Mouse (Mus musculus) thymus, postnatal 0 days (tissue): ENCODE measurements around the gene Mrps6. TPM values are rescaled to one million over a fixed set of nuclear protein-coding genes. Genes with fewer than 3 reads are reported as not detected.

ENCODE experiments used
- DNase-seq: peaks from one replicate; pipeline ENCODE4 v3.0.0-alpha.2; 2015; ENCODE audit warnings: low spot score
- polyA plus RNA-seq: library from polyadenylated mRNA; unstranded; fragments of >200 nt; fragmentation: Nextera tagmentation; extraction: Ambion mirVana; gene quantifications from 2 replicates; pipeline ENCODE4 v1.2.1, GENCODE M21; 2015

Mrps6 gene
- polyA plus RNA-seq, 1 experiment from 2014 or later = 119 TPM

DNA sequence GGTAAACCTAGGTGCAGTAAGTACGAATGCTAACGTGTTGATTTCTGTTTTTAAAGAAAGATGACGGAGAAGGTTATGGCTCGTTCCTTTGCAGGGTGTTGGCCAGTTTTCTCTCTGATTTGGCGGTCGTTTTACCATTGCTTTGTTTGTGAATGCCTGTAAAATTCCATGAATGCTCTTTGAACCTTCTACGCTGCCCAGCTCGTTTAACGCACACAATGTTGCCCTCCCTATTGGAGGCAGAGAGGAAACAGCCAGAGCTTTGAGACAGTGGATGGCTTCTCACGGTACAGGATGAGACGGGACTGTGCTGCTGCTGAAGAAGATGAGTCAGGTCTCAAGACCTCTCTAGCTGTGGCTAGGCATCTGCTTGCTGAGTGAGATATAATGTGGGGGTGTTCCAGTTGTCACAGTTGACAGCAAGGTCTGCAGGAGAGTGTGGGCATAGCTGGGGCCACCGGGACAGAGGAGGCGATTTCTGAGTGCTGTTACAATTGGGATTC, 61.0 kb downstream of the Mrps6 start:
- no peak for DNase-seq

DNA sequence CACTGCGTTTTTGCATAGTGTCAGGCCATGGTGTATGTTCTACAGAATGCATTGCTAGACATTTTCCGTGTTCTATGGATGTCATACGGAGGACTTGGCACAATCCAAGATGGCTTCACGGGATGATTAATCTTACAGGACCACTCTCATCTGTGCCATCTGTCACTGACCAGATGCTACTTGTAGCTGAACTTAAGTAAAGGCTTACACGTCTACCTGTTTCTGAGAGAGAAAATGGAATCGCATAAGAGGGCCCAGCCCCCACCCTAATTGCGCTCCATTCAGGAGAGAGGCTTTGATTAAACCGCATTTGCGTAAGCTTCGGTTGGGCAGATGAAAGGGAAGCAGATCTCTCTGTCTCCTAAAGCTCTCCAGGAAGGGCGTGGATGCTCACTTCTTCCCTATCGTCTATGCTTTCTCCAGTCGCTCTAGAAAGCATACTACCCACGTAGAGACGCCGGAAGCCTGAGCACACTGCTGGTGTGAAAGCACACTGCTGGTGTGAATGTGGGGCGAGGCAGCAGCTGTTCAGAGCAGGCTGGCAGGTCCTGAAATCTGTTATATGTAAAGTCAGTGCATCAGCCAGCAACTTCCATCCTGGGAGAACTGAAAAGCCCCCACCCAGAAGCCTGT, 62.9 kb downstream of the Mrps6 start:
- DNase-seq = no peak

DNA sequence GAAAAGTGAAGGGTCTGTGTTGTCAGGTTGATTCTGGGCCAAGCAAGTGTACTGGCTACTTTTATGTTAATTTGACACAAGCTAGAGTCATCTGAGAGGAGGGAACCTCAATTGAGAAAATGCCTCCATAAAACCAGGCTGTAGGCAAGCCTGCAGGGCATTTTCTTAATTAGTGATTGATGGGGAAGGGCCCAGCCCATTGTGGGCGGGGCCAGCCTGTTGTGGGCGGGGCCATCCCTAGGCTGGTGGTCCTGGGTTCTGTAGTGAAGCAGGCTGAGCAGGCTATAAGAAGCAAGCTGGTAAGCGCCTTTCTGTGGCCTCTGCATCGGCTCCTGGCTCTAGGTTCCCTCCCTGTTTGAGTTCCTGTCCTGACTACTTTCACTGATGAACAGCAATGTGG, 69.2 kb downstream of the Mrps6 start:
- DNase-seq = no peak

DNA sequence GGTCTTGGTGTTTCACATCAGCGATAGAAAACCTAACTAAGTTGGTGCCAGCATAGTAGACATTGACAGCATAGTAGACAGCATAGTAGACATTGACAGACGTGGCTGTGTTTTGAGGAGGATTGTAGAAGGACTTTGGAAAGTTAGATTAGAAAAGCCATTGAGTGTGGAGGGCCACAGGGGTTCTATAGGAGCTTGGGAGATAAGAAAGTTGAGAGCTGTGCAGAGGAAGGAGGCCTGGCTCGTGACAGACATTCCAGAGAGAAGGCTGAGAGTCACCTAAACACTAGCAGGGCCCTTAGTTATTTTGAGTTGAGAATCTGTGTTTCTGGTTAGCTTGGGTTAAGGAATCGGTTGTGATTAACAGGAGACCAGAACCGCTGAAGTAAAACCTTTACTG, 69.6 kb downstream of the Mrps6 start:
- DNase-seq = no peak

DNA sequence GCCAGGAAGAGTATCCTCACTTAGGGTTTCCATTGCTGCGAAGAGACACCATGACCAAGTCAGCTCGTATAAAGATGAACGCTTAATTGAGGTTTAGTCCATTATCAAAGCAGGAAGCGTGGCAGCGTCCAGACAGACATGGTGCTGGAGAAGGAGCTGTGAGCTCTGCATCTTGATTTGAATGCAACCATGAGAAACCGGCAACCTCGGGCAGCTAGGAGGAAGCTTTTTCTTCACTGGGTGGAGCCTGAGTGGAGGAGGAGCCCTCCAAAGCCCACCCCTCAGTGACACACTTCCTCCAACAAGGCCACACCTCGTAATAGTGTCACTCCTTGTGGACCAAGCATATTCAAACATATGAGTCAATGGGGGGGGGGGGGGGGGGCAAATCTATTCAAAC, 71.8 kb downstream of the Mrps6 start:
- DNase-seq = no peak

DNA sequence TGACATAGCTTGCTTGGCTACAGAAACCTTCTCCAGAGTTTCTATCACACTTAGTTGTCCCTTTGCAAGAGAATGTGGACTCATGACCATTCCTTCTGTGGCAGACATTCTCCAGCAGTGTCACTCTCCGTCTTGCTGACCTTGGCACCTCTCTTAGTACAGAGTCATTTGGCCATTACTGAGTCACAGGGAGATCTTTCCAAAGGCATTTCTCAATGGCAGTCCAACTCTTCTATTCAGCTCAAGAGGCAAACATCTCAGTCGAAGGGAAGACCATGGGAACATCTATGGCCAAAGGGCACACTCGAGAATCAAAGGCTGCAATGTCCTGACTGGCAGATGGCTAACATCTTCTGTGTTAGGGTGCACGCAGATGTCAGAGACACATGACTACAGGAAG, 74.4 kb downstream of the Mrps6 start:
- DNase-seq = no peak

DNA sequence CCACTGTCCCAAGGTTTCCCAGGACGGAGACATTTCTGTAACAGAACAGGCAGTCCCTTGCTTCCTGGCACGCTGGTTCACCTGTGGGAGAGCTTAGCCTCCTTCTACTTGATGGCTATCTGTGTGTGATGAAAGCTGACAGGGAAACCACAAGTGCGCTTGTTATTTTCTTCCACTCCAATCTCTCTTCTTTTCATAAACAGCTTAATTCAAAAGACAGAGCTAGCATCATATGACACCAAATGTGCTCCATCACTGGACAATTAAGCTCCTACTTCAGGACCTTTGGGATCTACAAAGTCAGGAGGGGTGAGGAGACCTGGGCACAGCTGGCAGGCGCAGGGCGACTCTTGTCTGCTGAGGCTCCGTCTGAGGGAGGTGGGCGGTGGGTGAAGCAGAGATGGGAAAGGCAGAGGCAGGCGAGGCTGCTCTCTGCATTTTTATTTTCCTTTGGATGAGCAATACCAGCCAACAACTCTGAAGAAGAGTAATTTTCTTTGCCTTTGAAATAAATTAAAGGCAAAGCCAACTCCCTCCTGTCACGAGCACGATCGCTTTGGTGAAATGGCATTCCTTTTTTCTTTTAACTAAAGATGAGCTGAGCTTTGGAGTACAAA, 76.2 kb downstream of the Mrps6 start:
- DNase-seq = no peak

DNA sequence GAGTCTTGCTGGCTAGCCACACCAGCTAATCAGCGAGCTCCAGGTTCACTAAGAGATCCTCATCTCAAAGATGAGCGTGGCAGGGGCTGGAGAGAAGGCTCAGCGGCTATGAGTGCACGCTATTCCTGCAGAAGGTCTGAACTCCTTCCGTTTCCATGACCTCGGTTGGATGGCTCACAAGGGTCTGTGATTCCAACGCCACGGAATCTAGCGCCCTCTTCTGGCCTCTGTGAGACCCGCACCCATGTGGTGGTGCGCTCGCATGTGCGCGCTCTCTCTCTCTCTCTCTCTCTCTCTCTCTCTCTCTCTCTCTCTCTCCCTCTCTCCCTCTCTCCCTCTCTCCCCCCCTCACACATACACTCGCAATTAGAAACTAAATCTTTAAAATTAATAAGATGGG, 78.2 kb downstream of the Mrps6 start:
- DNase-seq = no peak

DNA sequence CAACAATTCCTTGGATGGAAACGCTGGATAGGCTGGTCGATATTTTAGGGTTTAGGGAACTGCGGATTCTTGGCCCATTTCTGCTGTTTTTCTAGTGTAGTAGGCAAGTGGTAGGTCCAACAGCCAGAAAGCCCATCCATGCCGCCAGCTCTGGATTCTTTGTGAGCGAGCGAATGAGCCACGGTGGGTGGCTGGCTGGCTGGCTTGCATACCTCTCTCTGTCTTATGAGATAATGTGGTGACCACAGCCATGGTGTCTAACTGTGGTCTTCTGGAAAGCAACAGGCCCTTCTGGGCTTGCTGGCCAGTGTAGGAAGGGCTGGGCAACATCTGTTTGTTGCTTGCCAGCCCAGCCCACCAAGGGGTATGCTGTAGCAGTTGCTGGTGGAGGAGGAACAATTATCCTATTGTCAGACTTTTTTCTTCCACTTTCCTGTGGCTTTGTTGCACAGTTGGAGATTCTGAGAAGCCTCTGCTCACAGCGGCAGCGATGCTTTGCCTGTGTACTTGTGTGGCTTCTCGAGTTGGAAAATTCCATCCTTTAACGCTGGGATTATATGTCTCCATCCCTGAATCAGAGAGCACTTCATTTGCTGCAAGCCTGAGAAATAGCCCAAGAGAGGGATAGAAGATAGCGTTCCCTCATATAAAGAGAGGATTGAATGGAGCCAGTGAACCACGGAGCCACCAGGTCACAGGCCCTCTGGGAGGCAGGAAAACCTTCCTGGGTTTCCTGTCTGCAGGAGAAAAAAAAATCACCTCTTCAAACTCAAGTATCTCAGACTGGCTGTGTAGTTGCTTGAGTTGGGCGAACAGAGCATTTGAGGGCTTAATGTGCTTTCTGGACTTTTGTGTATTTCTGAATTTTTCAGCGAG, 81.6 kb downstream of the Mrps6 start:
- no peak for DNase-seq

DNA sequence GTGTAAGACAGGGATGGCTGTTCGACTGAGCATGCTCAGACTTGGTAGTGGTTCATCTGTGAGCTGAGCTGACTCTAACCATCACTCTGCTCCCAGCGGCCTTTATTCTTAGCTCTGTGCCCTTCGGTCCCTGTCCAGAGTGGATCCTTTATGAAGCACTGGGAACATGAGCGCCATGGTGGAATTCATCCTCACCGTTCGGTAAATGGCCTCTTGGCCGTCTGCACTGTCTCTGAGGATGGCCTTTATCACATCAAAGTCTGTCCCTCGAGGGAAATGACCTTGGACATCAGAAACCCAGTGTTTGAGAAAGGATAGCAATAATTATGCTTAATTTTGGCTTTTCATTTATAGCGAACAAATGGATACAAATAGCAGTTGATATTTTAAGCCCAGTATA, 82.3 kb downstream of the Mrps6 start:
- no peak for DNase-seq

DNA sequence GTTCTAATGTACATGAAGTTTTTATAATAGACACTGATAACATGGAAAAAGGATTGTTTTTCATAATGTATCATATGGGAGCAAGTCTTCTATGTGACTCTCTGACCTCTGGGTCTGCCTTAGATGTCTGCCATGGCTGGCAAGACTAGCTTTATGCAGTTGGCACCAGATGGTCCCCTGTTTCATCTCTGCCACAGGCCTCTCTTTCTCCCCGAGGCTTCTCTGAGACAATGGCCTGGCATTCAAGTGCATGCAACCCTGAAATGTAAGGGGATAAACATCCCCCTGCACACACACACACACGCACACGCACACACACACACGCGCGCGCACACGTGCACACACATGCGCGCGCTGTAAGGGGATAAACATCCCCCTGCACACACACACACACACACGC, 83.0 kb downstream of the Mrps6 start:
- no peak for DNase-seq

DNA sequence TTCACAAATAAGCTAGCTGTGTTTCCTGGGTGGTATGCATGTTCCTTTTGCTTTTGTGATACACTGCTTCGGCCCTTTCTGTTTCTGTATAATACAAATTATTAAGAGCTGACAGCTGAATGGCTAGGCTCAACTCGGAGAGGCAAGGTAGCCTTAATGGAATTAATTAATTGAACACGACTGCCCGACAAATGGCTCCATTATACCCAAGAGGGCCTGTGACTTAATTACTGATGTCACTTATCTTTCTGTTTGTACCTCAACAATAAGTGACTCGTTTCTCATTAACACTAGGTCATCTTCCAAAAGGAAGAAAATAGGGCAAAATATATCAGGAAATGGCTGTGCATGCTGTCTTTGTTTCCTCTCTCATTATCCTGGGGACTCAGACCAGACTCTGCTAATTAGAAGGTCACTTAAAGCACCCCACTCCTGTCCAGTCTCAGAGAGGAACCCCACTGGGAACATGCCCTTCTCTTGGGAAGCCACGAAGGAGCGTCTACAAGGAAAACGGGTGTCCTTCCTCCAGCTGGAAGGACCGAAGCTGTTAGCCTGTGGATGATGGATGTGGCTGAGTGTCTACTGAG, 84.4 kb downstream of the Mrps6 start:
- DNase-seq = no peak

DNA sequence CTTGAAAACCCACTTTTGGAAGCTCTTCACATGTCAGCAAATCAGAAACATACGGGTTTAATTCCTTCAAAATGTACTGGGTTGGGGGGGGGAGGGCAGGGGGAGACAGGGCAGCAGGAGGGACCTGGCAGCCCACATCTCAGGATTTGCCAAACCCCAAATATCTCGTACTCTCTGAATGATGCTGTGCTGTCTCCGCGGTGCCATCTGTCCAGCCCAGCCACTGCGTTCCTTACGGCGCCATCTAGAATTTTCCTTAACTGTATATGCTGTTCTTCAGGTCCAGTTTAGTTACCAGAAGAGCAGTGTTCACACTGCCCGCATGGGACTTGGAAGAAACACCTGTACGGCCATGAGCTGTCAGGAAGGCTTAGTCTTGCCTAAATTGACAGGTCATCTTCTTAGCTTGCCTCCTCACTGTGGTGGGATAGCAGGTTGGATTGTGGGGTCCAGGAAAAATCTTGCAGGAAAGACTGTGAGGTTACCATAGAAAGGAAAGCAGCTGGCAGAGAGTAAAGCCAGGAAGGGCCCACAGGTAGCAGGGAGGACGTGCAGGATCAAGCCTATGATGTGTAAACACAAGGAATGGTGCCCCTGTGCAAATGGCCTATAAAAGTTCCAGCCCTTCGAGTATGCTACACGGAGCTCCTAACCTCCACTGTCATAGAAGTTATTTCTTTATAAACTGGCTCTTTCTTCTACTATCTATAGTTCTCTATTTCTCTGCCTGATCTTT, 89.7 kb downstream of the Mrps6 start:
- DNase-seq = no peak

DNA sequence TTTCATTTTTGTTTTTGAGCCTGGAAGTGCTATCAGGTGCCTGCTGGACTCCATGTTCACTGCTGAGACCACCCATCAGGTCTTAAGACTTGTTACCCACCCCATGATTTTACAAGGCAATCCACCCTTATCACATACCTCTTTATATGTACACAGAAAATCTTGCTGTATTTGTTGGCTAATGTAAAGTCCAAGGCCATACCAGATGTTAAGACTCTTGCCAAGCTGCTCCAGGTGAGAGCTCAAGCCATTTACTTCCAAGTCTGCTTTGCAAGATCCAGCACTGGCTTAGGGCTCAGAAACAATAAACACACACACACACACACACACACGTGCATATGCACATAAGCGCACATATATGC, 90.3 kb downstream of the Mrps6 start:
- no peak for DNase-seq

DNA sequence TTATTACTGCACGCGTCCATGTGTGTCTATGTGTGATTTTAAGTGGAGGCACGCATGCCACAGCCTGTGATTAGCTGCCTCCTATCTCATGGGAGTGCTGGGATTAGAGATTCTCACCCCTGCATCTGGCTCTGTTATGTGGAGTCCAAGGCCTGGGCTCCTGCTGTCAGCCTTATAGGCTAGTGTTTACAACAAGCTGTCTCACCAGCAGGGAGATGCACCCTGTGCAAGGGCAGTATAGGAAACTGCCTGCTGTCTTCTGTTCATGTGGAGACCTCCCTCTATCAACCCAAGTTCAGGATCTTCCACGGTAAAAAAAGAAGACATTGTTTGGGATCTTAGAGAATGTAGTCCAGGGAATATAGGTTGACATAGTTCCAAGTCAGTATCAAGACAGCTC, 92.9 kb downstream of the Mrps6 start:
- no peak for DNase-seq

DNA sequence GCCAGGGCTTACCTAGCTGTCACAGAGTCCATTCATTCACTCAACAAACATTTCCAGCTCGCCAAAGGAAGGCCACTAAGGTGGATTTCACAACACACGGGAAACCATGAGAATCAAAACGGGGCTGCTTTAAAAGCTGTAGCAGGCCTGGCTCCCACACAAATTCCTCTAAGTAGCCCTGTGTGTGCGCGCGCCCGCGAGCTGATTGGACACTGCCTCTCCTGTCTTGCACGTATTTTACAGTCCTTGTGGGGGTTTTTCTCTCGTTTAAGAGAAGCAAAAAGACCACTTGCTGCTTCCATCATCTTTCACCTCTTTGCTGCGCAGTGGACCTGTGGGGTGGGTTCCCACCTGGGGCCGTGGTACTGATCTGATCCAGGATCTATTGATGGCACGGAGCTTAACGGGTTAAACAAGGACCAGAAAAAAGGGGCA, 100.0 kb downstream of the Mrps6 start:
- DNase-seq = no peak

DNA sequence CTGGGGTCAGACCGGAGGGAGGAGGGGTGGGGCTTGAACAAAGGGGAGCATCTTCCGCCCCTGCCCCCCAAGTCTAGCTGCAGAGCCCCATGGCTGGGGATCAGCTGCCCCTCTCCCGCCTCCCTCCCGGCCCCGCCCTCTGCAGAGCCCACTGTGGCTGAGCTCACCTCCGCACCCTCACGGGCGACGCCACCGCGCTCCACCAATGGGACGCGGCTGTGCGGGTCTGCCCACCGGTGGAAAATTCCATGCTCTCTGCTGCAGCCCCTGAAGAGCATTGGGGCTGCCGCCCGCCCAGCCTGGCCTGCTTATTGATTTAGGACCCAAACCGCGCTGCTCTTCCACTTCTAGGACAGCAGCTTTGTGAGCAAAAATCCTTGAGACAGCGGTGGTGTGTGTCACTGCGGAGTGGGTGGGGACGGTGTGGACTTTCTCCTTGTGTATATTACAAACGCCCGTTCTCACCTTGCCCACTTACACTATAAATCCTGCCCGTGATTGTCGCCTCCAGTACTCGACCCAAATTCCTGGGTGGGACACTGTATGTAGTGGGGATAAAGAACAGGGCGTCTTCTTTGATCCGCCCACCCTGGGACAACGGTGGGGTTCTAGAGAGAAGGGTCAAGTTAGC, 100.5 kb downstream of the Mrps6 start:
- DNase-seq = peak; percentile 51

DNA sequence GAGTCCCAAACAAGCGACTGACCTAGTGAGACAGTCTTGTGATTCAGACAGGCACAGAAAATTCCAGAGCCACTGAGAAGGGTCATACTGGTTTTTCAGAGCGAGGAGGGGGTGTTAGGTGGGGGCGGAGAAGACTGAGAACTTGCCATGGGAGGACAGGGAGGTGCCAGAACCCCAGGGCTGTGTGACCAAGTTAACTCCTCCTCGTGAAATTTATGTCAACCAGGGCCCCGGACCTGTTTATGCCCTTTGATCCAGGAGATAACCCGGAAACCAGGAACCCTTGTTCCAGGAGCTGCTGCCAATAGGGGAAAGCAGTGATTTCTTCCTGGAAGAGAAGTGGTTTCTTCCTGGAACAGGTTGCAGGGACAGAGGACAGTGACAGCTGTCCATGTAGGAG, 101.0 kb downstream of the Mrps6 start:
- no peak for DNase-seq
